Comparison of ENCODE assay signal across 10 mouse cellular contexts in the genomic region with DNA sequence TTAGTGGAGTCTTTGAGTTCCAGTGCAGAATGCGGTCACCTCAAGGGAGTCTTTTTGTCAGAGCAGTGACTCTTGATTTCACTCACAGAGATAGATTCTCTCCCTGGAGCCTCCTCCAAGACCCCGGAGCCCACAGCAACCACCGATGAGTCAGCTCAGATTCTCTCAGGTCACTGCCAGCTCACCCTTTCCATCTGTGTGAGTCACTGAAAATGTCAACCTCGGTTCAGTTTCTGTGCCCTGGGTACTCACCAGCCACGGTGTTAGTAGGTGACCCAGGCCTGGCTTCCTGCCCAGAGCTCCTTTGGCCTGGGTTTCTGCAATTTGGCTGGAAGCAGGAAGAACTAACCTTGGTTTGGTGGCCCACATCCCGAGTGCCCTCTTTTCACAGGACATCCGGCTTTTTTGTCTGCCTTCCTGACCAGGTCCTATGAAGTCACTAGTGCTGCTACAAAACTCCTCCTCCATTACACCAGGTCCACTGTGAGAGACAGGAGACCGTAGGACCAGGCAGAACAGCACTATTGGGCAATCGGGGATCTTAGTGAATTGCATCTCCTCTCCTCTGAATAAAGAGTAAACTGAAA.
A peak's percentile ranks its signal among the peaks of the same experiment; 100 is the strongest.
DNase-seq lines count a peak whose midpoint lies in the region; ATAC-seq lines count a peak whose summit lies in the region.
"Had no signal": no experiment of that assay in that cellular context is flagged by ENCODE, and none has a peak within 500 bp of the region (broad histone marks: within the 10 kb centered on the region; RNA-seq: fewer than 3 reads in every experiment).

No protein-coding gene starts in this region.

- H3K36me3 ChIP-seq in liver, embryonic 16.5 days (ENCODE audit: control insufficient read depth, insufficient read depth): no peaks in the 10 kb centered on the region
- no peaks in the 10 kb centered on the region for H3K36me3 ChIP-seq in midbrain, embryonic 10.5 days
- H3K36me3 ChIP-seq in forebrain, embryonic 11.5 days (ENCODE audit: control insufficient read depth, insufficient read depth, low read length): no peaks in the 10 kb centered on the region
- H3K36me3 ChIP-seq in forebrain, embryonic 14.5 days (ENCODE audit: control insufficient read depth, insufficient read depth, low read length): no peaks in the 10 kb centered on the region
- H3K36me3 ChIP-seq: neural tube, embryonic 13.5 days had no signal

- H3K9ac ChIP-seq in liver, embryonic 16.5 days (ENCODE audit: low read depth, low read length): no peak overlapping the region
- H3K9ac ChIP-seq in forebrain, embryonic 11.5 days (ENCODE audit: low read length): no peak overlapping the region
- no peak overlapping the region for H3K9ac ChIP-seq in forebrain, embryonic 14.5 days (ENCODE audit: low read length)
- H3K9ac ChIP-seq: neural tube, embryonic 13.5 days had no signal

- no peaks in the 10 kb centered on the region for H3K4me1 ChIP-seq in liver, embryonic 16.5 days (ENCODE audit: control insufficient read depth, low read depth, low read length)
- H3K4me1 ChIP-seq in midbrain, embryonic 10.5 days: peaks cover 14% of the 10 kb centered on the region
- no peaks in the 10 kb centered on the region for H3K4me1 ChIP-seq in forebrain, embryonic 11.5 days (replicated peaks; ENCODE audit: control insufficient read depth, insufficient read depth, low read length)
- no peaks in the 10 kb centered on the region for H3K4me1 ChIP-seq in forebrain, embryonic 14.5 days (ENCODE audit: control insufficient read depth, insufficient read depth, low read length)
- H3K4me1 ChIP-seq: neural tube, embryonic 13.5 days had no signal

- peak; percentile 15 for DNase-seq in gastrocnemius, adult 18-20 months (ENCODE audit: low spot score)
- DNase-seq in gastrocnemius, postnatal 36 days: no peak
- peak; percentile 10 to 57 for DNase-seq in adrenal gland, postnatal 4 days (ENCODE audit: low spot score in 2 of 2)
- peak; percentile 65 to 69 for DNase-seq in heart, postnatal 10 days
- DNase-seq in midbrain, embryonic 10.5 days (ENCODE audit: low spot score): no peak
- no peak for DNase-seq in forebrain, embryonic 11.5 days (ENCODE audit: low spot score)
- no peak for DNase-seq in forebrain, embryonic 14.5 days (ENCODE audit: low spot score)

- no peaks in the 10 kb centered on the region for H3K9me3 ChIP-seq in liver, embryonic 16.5 days (replicated peaks; ENCODE audit: control insufficient read depth, low read length)
- no peaks in the 10 kb centered on the region for H3K9me3 ChIP-seq in midbrain, embryonic 10.5 days (replicated peaks)
- H3K9me3 ChIP-seq in forebrain, embryonic 11.5 days (ENCODE audit: control insufficient read depth, low read length): no peaks in the 10 kb centered on the region
- H3K9me3 ChIP-seq in forebrain, embryonic 14.5 days (replicated peaks; ENCODE audit: control insufficient read depth, low read length): no peaks in the 10 kb centered on the region
- H3K9me3 ChIP-seq: neural tube, embryonic 13.5 days had no signal

- no peak overlapping the region for H3K4me2 ChIP-seq in liver, embryonic 16.5 days (ENCODE audit: low read depth, low read length)
- no peak overlapping the region for H3K4me2 ChIP-seq in forebrain, embryonic 11.5 days (ENCODE audit: low read depth, low read length, severe bottlenecking)
- H3K4me2 ChIP-seq in forebrain, embryonic 14.5 days (ENCODE audit: low read length): no peak overlapping the region
- H3K4me2 ChIP-seq: neural tube, embryonic 13.5 days had no signal

- H3K27ac ChIP-seq in liver, embryonic 16.5 days (ENCODE audit: low read length): no peak overlapping the region
- no peak overlapping the region for H3K27ac ChIP-seq in midbrain, embryonic 10.5 days (replicated peaks)
- no peak overlapping the region for H3K27ac ChIP-seq in forebrain, embryonic 11.5 days (ENCODE audit: low read depth, low read length)
- no peak overlapping the region for H3K27ac ChIP-seq in forebrain, embryonic 14.5 days (ENCODE audit: low read depth, low read length)
- H3K27ac ChIP-seq: neural tube, embryonic 13.5 days had no signal

- peak; percentile 41; the same call in 1 of the 2 replicates for ATAC-seq in liver, embryonic 16.5 days (ENCODE audit: low read depth)
- no peak for ATAC-seq in forebrain, embryonic 11.5 days (replicated peaks; ENCODE audit: low FRiP score)
- no peak for ATAC-seq in forebrain, embryonic 14.5 days

- intact Hi-C loops in gastrocnemius, postnatal 36 days (cut with DNase I): no loop called here
- intact Hi-C loops in heart, postnatal 10 days (cut with DNase I): no loop called here

- H3K4me3 ChIP-seq in liver, embryonic 16.5 days (ENCODE audit: low read depth, low read length): no peak overlapping the region
- H3K4me3 ChIP-seq in midbrain, embryonic 10.5 days: no peak overlapping the region
- no peak overlapping the region for H3K4me3 ChIP-seq in forebrain, embryonic 11.5 days (ENCODE audit: low read depth, low read length)
- no peak overlapping the region for H3K4me3 ChIP-seq in forebrain, embryonic 14.5 days (ENCODE audit: low read depth, low read length)
- H3K4me3 ChIP-seq: erythroblast, embryonic 14.5 days; neural tube, embryonic 13.5 days had no signal

- no peaks in the 10 kb centered on the region for H3K27me3 ChIP-seq in liver, embryonic 16.5 days (ENCODE audit: control insufficient read depth, insufficient read depth, low read depth, low read length)
- no peaks in the 10 kb centered on the region for H3K27me3 ChIP-seq in midbrain, embryonic 10.5 days (ENCODE audit: low read depth, poor library complexity, severe bottlenecking)
- H3K27me3 ChIP-seq in forebrain, embryonic 11.5 days (ENCODE audit: control insufficient read depth, insufficient read depth, low read length): no peaks in the 10 kb centered on the region
- H3K27me3 ChIP-seq in forebrain, embryonic 14.5 days (replicated peaks; ENCODE audit: control insufficient read depth, insufficient read depth, low read length): no peaks in the 10 kb centered on the region
- H3K27me3 ChIP-seq: neural tube, embryonic 13.5 days had no signal

- 40% methylated on average over 9 of the region's 9 CpGs for WGBS in liver, embryonic 16.5 days (ENCODE audit: insufficient replicate concordance)
- WGBS in midbrain, embryonic 10.5 days: 87% methylated on average over 9 of the region's 9 CpGs
- WGBS in forebrain, embryonic 11.5 days: 88% methylated on average over 9 of the region's 9 CpGs
- 90% methylated on average over 9 of the region's 9 CpGs for WGBS in forebrain, embryonic 14.5 days

Comparison
In these comparisons a context has a peak if more than half of its experiments do, and no peak if none do; other contexts are left out.
1. DNase-seq: peak in gastrocnemius, adult 18-20 months (single experiment), adrenal gland, postnatal 4 days (2 of 2) and heart, postnatal 10 days (2 of 2); none in gastrocnemius, postnatal 36 days (0 of 2), midbrain, embryonic 10.5 days (single experiment), forebrain, embryonic 11.5 days (single experiment) and forebrain, embryonic 14.5 days (single experiment).